8 mouse cellular contexts compared by ENCODE assay signal in genomic region chr3:78919407-78919806, GRCm38 (mm10).
DNase-seq lines count a peak whose midpoint lies in the region; TF ChIP-seq lines count a peak whose summit lies in the region.

No protein-coding gene starts in this region.

- H3K9me3 ChIP-seq in megakaryocyte, embryonic 14.5 days = no peaks in the 10 kb centered on the region

- peak overlapping the region; percentile 35 for H3K4me3 ChIP-seq in left cerebral cortex, adult 2 months
- H3K4me3 ChIP-seq in megakaryocyte, embryonic 14.5 days (replicated peaks) = peak overlapping the region; percentile 71

- peaks cover 3% of the 10 kb centered on the region; the same call in 1 of the 2 replicates for H3K4me1 ChIP-seq in megakaryocyte, embryonic 14.5 days

- no peaks in the 10 kb centered on the region for H3K36me3 ChIP-seq in megakaryocyte, embryonic 14.5 days (replicated peaks; ENCODE audit: low read length)

- intact Hi-C loops in left cerebral cortex, adult 2 months (cut with DNase I) = loop anchor here (10.0 kb wide), 1 partner anchor 555 kb away; no protein-coding TSS in a partner anchor

- peak overlapping the region; percentile 55; the same call in 1 of the 2 replicates for H3K27ac ChIP-seq in left cerebral cortex, adult 2 months

- H3K27me3 ChIP-seq in megakaryocyte, embryonic 14.5 days (replicated peaks) = no peaks in the 10 kb centered on the region

- peak; percentile 46 for DNase-seq in WW6 (ENCODE audit: low read depth, low spot score)
- peak; percentile 73 to 75 for DNase-seq in cerebellum, postnatal 36 days
- peak; percentile 10 to 19 for DNase-seq in gastrocnemius, adult 8-10 months (ENCODE audit: low spot score in 2 of 2)
- DNase-seq in hindlimb bud, embryonic 11.5 days (ENCODE audit: extremely low spot score, low read depth, low spot score) = peak; percentile 30
- peak; percentile 68 to 83 for DNase-seq in left cerebral cortex, adult 2 months (ENCODE audit: extremely low spot score in 1 of 2, low spot score in 2 of 2)
- DNase-seq in right cerebral cortex, adult 2 months (ENCODE audit: low spot score in 2 of 2) = peak; percentile 79 to 88
- peak; percentile 58 to 67 for DNase-seq in urinary bladder, postnatal 36 days (ENCODE audit: low spot score in 2 of 2)

- peak; percentile 91 for TF ChIP-seq CTCF in left cerebral cortex, adult 2 months (IDR thresholded peaks at IDR 0.05)

Comparison
In these comparisons a context has a peak if more than half of its experiments do, and no peak if none do; other contexts are left out.
1. Peak in every context shown above with its lines: DNase-seq, H3K4me3 ChIP-seq and H3K27ac ChIP-seq.
2. DNase-seq: peak in every context shown above with its lines; median percentile 84 in right cerebral cortex, adult 2 months; 76 in left cerebral cortex, adult 2 months; 74 in cerebellum, postnatal 36 days; 62 in urinary bladder, postnatal 36 days; 46 in WW6; 30 in hindlimb bud, embryonic 11.5 days; 14 in gastrocnemius, adult 8-10 months.